Mouse (Mus musculus) CH12.LX (cell line): ENCODE data around the gene Klhl41. TPM values are rescaled to one million over a fixed set of nuclear protein-coding genes. Genes with fewer than 3 reads are reported as not detected.

Experiments
- DNase-seq: peaks from one replicate; pipeline ENCODE4 v3.0.0-alpha.2; 2013; ENCODE audit errors: extremely low read depth
- H3K27ac ChIP-seq: 2 replicates; pipeline ENCODE4 v1.5.1; 2012; ENCODE audit warnings: low read depth, mild to moderate bottlenecking, control low read depth, moderate library complexity; ENCODE audit not compliant: insufficient read depth
- H3K27me3 ChIP-seq: replicated peaks from 2 replicates; pipeline ENCODE3; 2012; ENCODE audit warnings: inconsistent platforms
- H3K36me3 ChIP-seq, 2 experiments: replicated peaks in 1 of 2; 2 replicates each; pipeline versions ENCODE3 to v1.6.1; 2012; ENCODE audit warnings: inconsistent platforms in 1 of 2, low read length in 1 of 2, mild to moderate bottlenecking in 1 of 2, mixed read lengths in 1 of 2, moderate library complexity in 1 of 2; ENCODE audit not compliant: control insufficient read depth in 1 of 2, insufficient read depth in 1 of 2
- H3K4me1 ChIP-seq, 2 experiments: 2 replicates each; pipeline ENCODE4 v1.6.1; 2012; ENCODE audit warnings: inconsistent platforms in 1 of 2, moderate library complexity in 1 of 2; ENCODE audit not compliant: insufficient read depth in 2 of 2, control insufficient read depth in 1 of 2
- H3K4me2 ChIP-seq: 2 replicates; pipeline ENCODE4 v1.6.1; 2012; ENCODE audit warnings: low read depth, mild to moderate bottlenecking, control low read depth; ENCODE audit not compliant: poor library complexity, insufficient read depth, severe bottlenecking
- H3K4me3 ChIP-seq, 3 experiments: fragments of 150-350 bp in 1 of 3; sonication (generic) in 1 of 3; replicated peaks in 1 of 3; 2 replicates each; pipeline versions ENCODE3 to v1.5.1; 2011 to 2012; ENCODE audit warnings: low read depth in 2 of 3, low read length in 2 of 3, mild to moderate bottlenecking in 2 of 3, moderate library complexity in 2 of 3, control low read depth in 1 of 3, improper control_type of control experiment in 1 of 3, inconsistent platforms in 1 of 3, mixed read lengths in 1 of 3; ENCODE audit not compliant: poor library complexity in 1 of 3
- H3K79me2 ChIP-seq: replicated peaks from 2 replicates; pipeline ENCODE4 v1.6.1; 2012; ENCODE audit warnings: mild to moderate bottlenecking, moderate library complexity; ENCODE audit not compliant: control insufficient read depth, poor library complexity, insufficient read depth, severe bottlenecking; ENCODE audit errors: extremely low read depth
- H3K9ac ChIP-seq: 2 replicates; pipeline ENCODE4 v1.6.1; 2012; ENCODE audit warnings: low read depth, mild to moderate bottlenecking, control low read depth, moderate library complexity; ENCODE audit not compliant: insufficient read depth
- H3K9me3 ChIP-seq: replicated peaks from 2 replicates; pipeline ENCODE3; 2012; ENCODE audit warnings: low read length, inconsistent platforms, mixed read lengths
- BHLHE40 ChIP-seq: IDR thresholded peaks from 2 replicates; pipeline ENCODE4 v1.6.1; 2011; ENCODE audit warnings: mild to moderate bottlenecking, low read depth, low read length, improper control_type of control experiment
- CHD2 ChIP-seq: IDR thresholded peaks from 2 replicates; pipeline ENCODE4 v1.6.1; 2011; ENCODE audit warnings: low read length, improper control_type of control experiment
- CTCF ChIP-seq, 2 experiments: IDR thresholded peaks in 1 of 2; conservative IDR thresholded peaks in 1 of 2; 2 replicates each; pipeline ENCODE4 v1.5.1; 2011 to 2012; ENCODE audit warnings: low read depth in 2 of 2, low read length in 2 of 2, improper control_type of control experiment in 1 of 2, inconsistent platforms in 1 of 2, mild to moderate bottlenecking in 1 of 2, moderate library complexity in 1 of 2
- E2F4 ChIP-seq: IDR thresholded peaks from 2 replicates; pipeline ENCODE4 v1.6.1; 2011; ENCODE audit warnings: low read depth, low read length, improper control_type of control experiment; ENCODE audit not compliant: insufficient replicate concordance
- ELF1 ChIP-seq: IDR thresholded peaks from 2 replicates; pipeline ENCODE4 v1.6.1; 2014; ENCODE audit warnings: low read depth, mild to moderate bottlenecking, inconsistent platforms, low read length, improper control_type of control experiment
- EP300 ChIP-seq: IDR thresholded peaks from 2 replicates; pipeline ENCODE4 v1.6.1; 2011; ENCODE audit warnings: low read length, improper control_type of control experiment
- ETS1 ChIP-seq: conservative IDR thresholded peaks from 2 replicates; pipeline ENCODE4 v1.6.1; 2012; ENCODE audit warnings: low read depth, mild to moderate bottlenecking, inconsistent platforms, low read length, improper control_type of control experiment, moderate library complexity
- GABPA ChIP-seq: IDR thresholded peaks from 2 replicates; pipeline ENCODE4 v1.6.1; 2012; ENCODE audit warnings: low read depth, low read length, improper control_type of control experiment, inconsistent platforms; ENCODE audit not compliant: insufficient replicate concordance
- HCFC1 ChIP-seq: IDR thresholded peaks from 2 replicates; pipeline ENCODE4 v1.6.1; 2012; ENCODE audit warnings: low read depth, mild to moderate bottlenecking, inconsistent platforms, low read length, improper control_type of control experiment
- IRF4 ChIP-seq: IDR thresholded peaks from 2 replicates; pipeline ENCODE4 v1.6.1; 2014; ENCODE audit warnings: low read depth, mild to moderate bottlenecking, inconsistent platforms, low read length, improper control_type of control experiment
- JUND ChIP-seq: conservative IDR thresholded peaks from 2 replicates; pipeline ENCODE4 v1.6.1; 2011; ENCODE audit warnings: low read depth, low read length, improper control_type of control experiment
- KAT2A ChIP-seq: IDR thresholded peaks from 2 replicates; pipeline ENCODE4 v1.6.1; 2012; ENCODE audit warnings: low read length, improper control_type of control experiment, inconsistent platforms; ENCODE audit not compliant: insufficient replicate concordance
- MAFK ChIP-seq: IDR thresholded peaks from 2 replicates; pipeline ENCODE4 v1.6.1; 2011; ENCODE audit warnings: low read length, improper control_type of control experiment; ENCODE audit not compliant: insufficient replicate concordance
- MAX ChIP-seq: IDR thresholded peaks from 2 replicates; pipeline ENCODE4 v1.6.1; 2011; ENCODE audit warnings: low read length, improper control_type of control experiment
- MAZ ChIP-seq: IDR thresholded peaks from 2 replicates; pipeline ENCODE4 v1.6.1; 2012; ENCODE audit warnings: low read depth, mild to moderate bottlenecking, inconsistent platforms, low read length, improper control_type of control experiment, moderate library complexity
- MXI1 ChIP-seq: IDR thresholded peaks from 2 replicates; pipeline ENCODE4 v1.6.1; 2011; ENCODE audit warnings: mild to moderate bottlenecking, low read depth, low read length, improper control_type of control experiment
- NELFE ChIP-seq: IDR thresholded peaks from 2 replicates; pipeline ENCODE4 v1.6.1; 2011; ENCODE audit warnings: low read depth, low read length, improper control_type of control experiment
- NRF1 ChIP-seq: IDR thresholded peaks from 2 replicates; pipeline ENCODE4 v1.6.1; 2014; ENCODE audit warnings: low read depth, mild to moderate bottlenecking, inconsistent platforms, low read length, improper control_type of control experiment, moderate library complexity
- PAX5 ChIP-seq: IDR thresholded peaks from 2 replicates; pipeline ENCODE4 v1.6.1; 2012; ENCODE audit warnings: low read length, inconsistent platforms, mixed read lengths
- POLR2A ChIP-seq: IDR thresholded peaks from 2 replicates; pipeline ENCODE4 v1.6.1; 2011; ENCODE audit warnings: low read depth, mild to moderate bottlenecking, improper control_type of control experiment, low read length
- POLR2AphosphoS2 ChIP-seq: IDR thresholded peaks from 2 replicates; pipeline ENCODE4 v1.6.1; 2011; ENCODE audit warnings: low read depth, low read length, improper control_type of control experiment
- RCOR1 ChIP-seq: conservative IDR thresholded peaks from 2 replicates; pipeline ENCODE4 v1.6.1; 2012; ENCODE audit warnings: low read depth, mild to moderate bottlenecking, inconsistent platforms, low read length, improper control_type of control experiment
- SIN3A ChIP-seq: IDR thresholded peaks from 2 replicates; pipeline ENCODE4 v1.6.1; 2012; ENCODE audit warnings: low read length, improper control_type of control experiment, inconsistent platforms
- SMC3 ChIP-seq: IDR thresholded peaks from 2 replicates; pipeline ENCODE4 v1.6.1; 2011; ENCODE audit warnings: low read depth, low read length, improper control_type of control experiment
- TBP ChIP-seq: conservative IDR thresholded peaks from 2 replicates; pipeline ENCODE4 v1.6.1; 2011; ENCODE audit warnings: low read depth, low read length, improper control_type of control experiment
- ZC3H11A ChIP-seq: IDR thresholded peaks from 2 replicates; pipeline ENCODE4 v1.6.1; 2012; ENCODE audit warnings: low read depth, mild to moderate bottlenecking, inconsistent platforms, low read length, improper control_type of control experiment
- ZKSCAN1 ChIP-seq: IDR thresholded peaks from 2 replicates; pipeline ENCODE4 v1.6.1; 2012; ENCODE audit warnings: low read depth, inconsistent platforms, low read length, improper control_type of control experiment, borderline replicate concordance
- ZMIZ1 ChIP-seq: IDR thresholded peaks from 2 replicates; pipeline ENCODE4 v1.6.1; 2012; ENCODE audit warnings: low read depth, mild to moderate bottlenecking, inconsistent platforms, low read length, improper control_type of control experiment
- ZNF384 ChIP-seq: IDR thresholded peaks from 2 replicates; pipeline ENCODE4 v1.6.1; 2012; ENCODE audit warnings: low read depth, low read length, improper control_type of control experiment, inconsistent platforms
- dilution Hi-C: fragments of 300-500 bp; cut with MboI; formaldehyde crosslinking; loops from 2 replicates; pipeline ENCODE4 v1.14.3; 2020; ENCODE audit warnings: low sequenced_read_pairs; ENCODE audit not compliant: extremely low pct_unique_long_range_greater_than_20kb, extremely low pct_ligation_motif_present
- in situ Hi-C: fragments of 300-500 bp; cut with MboI; formaldehyde crosslinking; loops from 3 replicates; pipeline ENCODE4 v1.14.3; 2019; ENCODE audit warnings: low sequenced_read_pairs, low pct_ligation_motif_present, low pct_unique_long_range_greater_than_20kb, mixed read lengths
- polyA plus RNA-seq: library from polyadenylated mRNA; unstranded; fragments of >175 nt; gene quantifications from 2 replicates; pipeline ENCODE4 v1.2.1, GENCODE M21; 2012; ENCODE audit warnings: low read depth; ENCODE audit not compliant: insufficient read length
- total RNA-seq, 2 experiments: library from RNA; depleted of rRNA; stranded (reverse); fragments of 300-350 nt in 1 of 2; fragments of >200 nt in 1 of 2; gene quantifications; 2 replicates each; pipeline ENCODE4 v1.2.3; 2012 to 2014

The Klhl41 gene
- total and polyA plus RNA-seq, 3 experiments, result 0.04 to 0.27 (median 0.11) TPM

- no peaks in the 10 kb centered on the region for H3K9me3 ChIP-seq
- H3K4me3 ChIP-seq, result peak within 1 kb of the TSS; percentile 77 to 99 (median 80)
- peak within 1 kb of the TSS; percentile 94 for H3K9ac ChIP-seq
- peaks cover 2% of the 10 kb centered on the region for H3K27me3 ChIP-seq
- in situ Hi-C loops, result no loop called here
- H3K4me2 ChIP-seq, result peak within 1 kb of the TSS; percentile 98
- TF ChIP-seq NRF1 (no peak), EP300 (0 out of 2 replicates have a peak, but pooled peaks have one; percentile 16), PAX5 (no peak), MXI1 (no peak), POLR2A (no peak), SIN3A (no peak), ZC3H11A (no peak), ZNF384 (no peak)
- dilution Hi-C loops, result no loop called here
- peaks cover 33% of the 10 kb centered on the region for H3K79me2 ChIP-seq
- H3K36me3 ChIP-seq, result peaks cover 0 to 3% of the 10 kb centered on the region in 2 experiments
- peak within 1 kb of the TSS; percentile 66 for H3K27ac ChIP-seq
- H3K4me1 ChIP-seq, result peaks cover 0 to 24% of the 10 kb centered on the region in 2 experiments; a peak in 2 of 4 replicates
- DNase-seq, result no peak
Observed at GRCm38 (mm10) chr2:69722273-69722649, 52.3 kb downstream of the Klhl41 start, which contains the start of gene Ppig. Ppig (plus strand) TSS chr2:69722545.

- Histone ChIP-seq H3K4me1 (peaks cover 0 to 24% of the 10 kb centered on the region in 2 experiments; a peak in 2 of 4 replicates), H3K27ac (peak overlapping the region; percentile 66), H3K9ac (peak overlapping the region; percentile 94), H3K27me3 (peaks cover 2% of the 10 kb centered on the region), H3K4me3 (peak overlapping the region; percentile 77 to 99 (median 80)), H3K36me3 (peaks cover 0 to 3% of the 10 kb centered on the region in 2 experiments), H3K4me2 (peak overlapping the region; percentile 98), H3K9me3 (no peaks in the 10 kb centered on the region), H3K79me2 (peaks cover 36% of the 10 kb centered on the region)
- peak; percentile 93 for DNase-seq
- in situ Hi-C loops (no loop called here), dilution Hi-C loops (no loop called here)
- TF ChIP-seq MAX (peak; percentile 91), MAFK (peak; percentile 87), ZC3H11A (no peak), PAX5 (no peak), ZKSCAN1 (no peak), E2F4 (0 out of 2 replicates have a peak, but pooled peaks have one; percentile 65), NRF1 (no peak; the same call in none of the 2 replicates), ZMIZ1 (peak; percentile 73; the same call in 1 of the 2 replicates), CHD2 (peak; percentile 92), CTCF (conservative IDR thresholded peaks at IDR 0.05 in 1 of 2, IDR thresholded peaks at IDR 0.05 in 1 of 2; ENCODE audit: low read depth in 2 of 2, low read length in 2 of 2) (no peak), JUND (0 out of 2 replicates have a peak, but pooled peaks have one; percentile 21), NELFE (peak; percentile 89), BHLHE40 (no peak), GABPA (peak; percentile 93), POLR2AphosphoS2 (peak; percentile 83; the same call in 1 of the 2 replicates), HCFC1 (peak; percentile 95), MXI1 (peak; percentile 90), RCOR1 (no peak; the same call in 1 of the 2 replicates), ETS1 (peak; percentile 42; the same call in 1 of the 2 replicates), EP300 (no peak), KAT2A (peak; percentile 91; the same call in 1 of the 2 replicates), SMC3 (no peak), SIN3A (peak; percentile 97), ELF1 (peak; percentile 62), MAZ (peak; percentile 52; the same call in 1 of the 2 replicates), TBP (peak; percentile 67; the same call in 1 of the 2 replicates), POLR2A (peak; percentile 84), IRF4 (peak; percentile 82)
Observed at GRCm38 (mm10) chr2:69722650-69723518, 53.0 kb downstream of the Klhl41 start.
